Mouse (Mus musculus) forebrain, postnatal 0 days (tissue): ENCODE measurements at regions not wholly inside any gene's neighbourhood (a gene's known extent, or its start where the extent isn't known, plus 50 kb on each side); places are given as distances from the start of the nearest gene placed in this dataset.

Source experiments
- ATAC-seq: fragments of 200-750 bp; cut with Nextera tagmentation; 2 replicates; pipeline ENCODE4 v1.8.0; 2017; ENCODE audit warnings: mild to moderate bottlenecking, moderate library complexity
- DNase-seq: peaks from one replicate; pipeline ENCODE4 v3.0.0-alpha.2; 2015
- H3K27ac ChIP-seq: fragments of 300-500 bp; sonication (generic); 2 replicates; pipeline ENCODE4 v1.5.1; 2014; ENCODE audit warnings: low read depth, mild to moderate bottlenecking, antibody characterized with exemption, low read length, moderate library complexity, mixed read lengths
- H3K27me3 ChIP-seq: fragments of 300-500 bp; sonication (generic); 2 replicates; pipeline ENCODE4 v1.6.1; 2014; ENCODE audit warnings: mild to moderate bottlenecking, low read length, mixed read lengths; ENCODE audit not compliant: insufficient read depth
- H3K36me3 ChIP-seq: fragments of 300-500 bp; sonication (generic); 2 replicates; pipeline ENCODE4 v1.6.1; 2014; ENCODE audit warnings: mild to moderate bottlenecking, moderate library complexity; ENCODE audit not compliant: insufficient read depth
- H3K4me1 ChIP-seq: fragments of 300-500 bp; sonication (generic); 2 replicates; pipeline ENCODE4 v1.6.1; 2014; ENCODE audit warnings: antibody characterized with exemption; ENCODE audit not compliant: insufficient read depth
- H3K4me2 ChIP-seq: fragments of 300-500 bp; sonication (generic); 2 replicates; pipeline ENCODE4 v1.6.1; 2014; ENCODE audit warnings: low read depth, mild to moderate bottlenecking, moderate library complexity
- H3K4me3 ChIP-seq: fragments of 300-500 bp; sonication (generic); 2 replicates; pipeline ENCODE4 v1.5.1; 2014; ENCODE audit warnings: low read depth, low read length, mixed read lengths
- H3K9ac ChIP-seq: fragments of 300-500 bp; sonication (generic); 2 replicates; pipeline ENCODE4 v1.6.1; 2014; ENCODE audit warnings: mild to moderate bottlenecking
- H3K9me3 ChIP-seq: fragments of 300-500 bp; sonication (generic); 2 replicates; pipeline ENCODE4 v1.6.1; 2016; ENCODE audit warnings: low read length
- CTCF ChIP-seq: sonication (generic); IDR thresholded peaks from 2 replicates; pipeline ENCODE4 v1.5.1; 2016; ENCODE audit warnings: antibody characterized with exemption, control low read depth, low read depth
- WGBS: fragments of 180-500 bp; shearing (Covaris S2); extraction: QIAGEN DNeasy Blood & Tissue Kit; methylation state at CpG from one replicate; pipeline ENCODE4 v1.1.7; 2014; 5-methylcytosine and 5-hydroxymethylcytosine counted together

DNA sequence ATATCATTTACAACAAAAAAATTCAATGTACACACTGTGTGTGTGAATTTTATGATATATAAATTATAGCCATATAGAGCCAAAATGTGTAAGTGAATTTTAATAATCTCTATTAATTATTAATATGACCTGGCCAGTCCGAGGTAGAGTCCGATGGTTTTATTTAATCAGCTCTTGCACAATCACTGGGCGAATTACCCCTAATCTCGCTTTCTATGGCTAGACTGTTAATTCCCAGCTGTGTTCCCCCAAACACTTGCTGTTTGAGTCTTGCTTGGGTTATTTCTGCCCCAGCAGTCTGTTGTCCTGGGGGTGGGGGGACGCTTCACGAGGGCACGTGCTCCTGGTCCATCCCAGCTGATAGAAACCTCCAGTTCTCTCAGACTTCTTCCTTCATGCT is 287.5 kb downstream of the Klf5 start:
- no peaks in the 10 kb centered on the region for H3K4me1 ChIP-seq
- no peak overlapping the region for H3K9ac ChIP-seq
- no peak overlapping the region for H3K4me2 ChIP-seq
- no peaks in the 10 kb centered on the region for H3K36me3 ChIP-seq
- no peak for TF ChIP-seq CTCF
- DNase-seq = no peak
- H3K4me3 ChIP-seq = no peak overlapping the region
- no peak overlapping the region for H3K27ac ChIP-seq
- no peaks in the 10 kb centered on the region for H3K27me3 ChIP-seq
- WGBS = 90% methylated on average over 7 of the region's 7 CpGs
- H3K9me3 ChIP-seq = no peaks in the 10 kb centered on the region
- no peak for ATAC-seq

DNA sequence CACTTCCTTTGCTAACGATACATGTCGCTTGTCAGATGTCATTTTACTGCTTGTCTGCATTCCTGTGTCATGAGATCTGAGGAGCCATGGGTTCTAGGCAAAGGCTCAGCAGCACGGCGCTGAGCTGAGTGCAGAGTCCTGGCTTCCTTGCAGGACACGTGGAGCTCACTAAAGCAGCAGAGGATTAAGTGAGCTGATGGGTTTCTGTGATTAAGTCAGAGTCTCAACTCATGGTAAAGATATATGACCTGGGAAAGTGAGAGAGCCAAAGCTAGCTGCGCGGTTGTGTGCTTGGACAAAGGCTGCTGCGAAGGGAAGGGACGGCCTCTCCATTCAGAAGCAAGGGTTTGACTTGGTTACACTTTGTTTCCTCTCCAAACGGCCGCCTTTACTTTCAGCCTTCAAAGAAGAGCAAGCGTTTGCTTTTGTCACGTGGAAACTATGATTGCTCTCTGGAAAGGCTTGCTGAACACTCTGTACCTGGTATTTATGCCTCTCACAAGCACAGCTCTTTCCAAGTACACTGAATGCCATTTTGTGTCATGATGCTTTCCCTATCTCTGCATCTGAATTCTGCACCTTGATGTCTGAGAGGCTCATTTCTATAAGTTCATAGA is 292.5 kb downstream of the Klf5 start:
- TF ChIP-seq CTCF = no peak
- 53% methylated on average over 13 of the region's 13 CpGs for WGBS
- Histone ChIP-seq H3K4me2 (no peak overlapping the region), H3K4me1 (no peaks in the 10 kb centered on the region), H3K9me3 (no peaks in the 10 kb centered on the region), H3K4me3 (no peak overlapping the region), H3K36me3 (no peaks in the 10 kb centered on the region), H3K9ac (no peak overlapping the region), H3K27ac (no peak overlapping the region), H3K27me3 (no peaks in the 10 kb centered on the region)
- ATAC-seq (no peak), DNase-seq (no peak)

DNA sequence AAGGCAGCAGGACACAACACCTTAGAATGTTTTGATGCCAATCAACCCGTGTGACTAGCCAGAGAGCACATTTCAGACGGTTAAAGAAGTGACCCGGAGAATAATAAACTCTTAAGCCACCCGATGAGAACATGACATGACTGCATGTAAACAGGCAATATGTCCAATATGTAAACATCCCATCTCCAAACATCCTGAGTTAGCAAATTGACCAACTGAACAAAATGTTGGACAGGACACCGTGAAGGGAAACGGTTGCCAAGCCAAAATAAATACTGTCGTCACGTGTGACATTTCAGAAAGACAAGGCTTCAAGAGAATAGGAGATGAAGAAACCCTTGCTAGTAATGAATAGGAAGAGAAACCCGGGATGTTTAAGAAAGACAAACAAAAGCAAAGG is 294.4 kb downstream of the Klf5 start:
- no peak overlapping the region for H3K9ac ChIP-seq
- H3K27me3 ChIP-seq = no peaks in the 10 kb centered on the region
- WGBS = 78% methylated on average over 9 of the region's 9 CpGs
- no peaks in the 10 kb centered on the region for H3K4me1 ChIP-seq
- H3K36me3 ChIP-seq = no peaks in the 10 kb centered on the region
- H3K27ac ChIP-seq = no peak overlapping the region
- ATAC-seq (no peak), DNase-seq (no peak)
- no peak overlapping the region for H3K4me3 ChIP-seq
- no peak overlapping the region for H3K4me2 ChIP-seq
- TF ChIP-seq CTCF = no peak
- no peaks in the 10 kb centered on the region for H3K9me3 ChIP-seq

DNA sequence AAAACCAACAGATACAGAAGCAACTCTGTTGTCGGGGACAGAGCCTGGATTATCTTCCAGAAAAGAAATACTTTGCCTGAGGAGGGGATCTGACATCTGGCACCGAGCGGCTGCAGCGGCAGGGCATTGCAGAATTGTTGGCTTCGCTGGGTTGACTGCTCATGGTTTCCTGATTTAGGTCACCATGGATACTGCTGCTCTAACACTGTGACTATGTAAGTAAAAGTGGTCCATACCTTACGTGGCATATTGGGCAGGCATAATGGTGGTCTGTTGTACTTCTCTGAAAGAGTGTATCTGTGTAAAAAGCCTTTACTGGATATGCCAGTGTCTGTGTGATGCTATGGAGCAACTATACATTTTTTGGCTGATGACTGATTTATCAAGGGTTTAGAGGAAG is 295.4 kb downstream of the Klf5 start:
- Histone ChIP-seq H3K9me3 (no peaks in the 10 kb centered on the region), H3K27me3 (no peaks in the 10 kb centered on the region), H3K4me1 (no peaks in the 10 kb centered on the region), H3K4me2 (no peak overlapping the region), H3K9ac (no peak overlapping the region), H3K4me3 (no peak overlapping the region), H3K36me3 (no peaks in the 10 kb centered on the region), H3K27ac (no peak overlapping the region)
- DNase-seq = no peak
- WGBS = 67% methylated on average over 6 of the region's 6 CpGs
- peak; percentile 23; the same call in 1 of the 2 replicates for ATAC-seq
- TF ChIP-seq CTCF = no peak

DNA sequence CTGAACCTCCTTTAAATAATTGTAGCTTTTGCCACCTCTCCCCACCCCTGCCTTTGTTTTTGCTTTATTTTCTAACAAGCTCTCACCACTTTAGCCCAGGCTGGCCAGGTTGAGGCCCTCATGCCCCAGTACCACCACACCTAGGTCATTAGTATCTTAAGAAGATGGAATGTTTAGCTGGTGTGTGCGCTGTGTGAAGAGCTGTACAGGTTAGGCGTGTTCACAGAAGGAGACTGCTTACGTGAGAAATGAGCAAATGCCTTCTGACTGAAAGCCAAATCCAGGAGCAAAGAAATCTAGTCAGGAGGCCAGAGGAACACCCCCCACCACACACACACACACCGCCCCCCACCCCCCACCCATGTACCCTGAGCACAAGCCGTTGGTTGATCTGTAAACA is 303.4 kb downstream of the Klf5 start:
- ATAC-seq = no peak
- Histone ChIP-seq H3K27ac (no peak overlapping the region), H3K9me3 (no peaks in the 10 kb centered on the region), H3K27me3 (no peaks in the 10 kb centered on the region), H3K4me2 (no peak overlapping the region), H3K36me3 (no peaks in the 10 kb centered on the region), H3K4me1 (no peaks in the 10 kb centered on the region), H3K9ac (no peak overlapping the region), H3K4me3 (no peak overlapping the region)
- WGBS = 85% methylated on average over 5 of the region's 5 CpGs
- no peak for DNase-seq
- TF ChIP-seq CTCF = no peak

DNA sequence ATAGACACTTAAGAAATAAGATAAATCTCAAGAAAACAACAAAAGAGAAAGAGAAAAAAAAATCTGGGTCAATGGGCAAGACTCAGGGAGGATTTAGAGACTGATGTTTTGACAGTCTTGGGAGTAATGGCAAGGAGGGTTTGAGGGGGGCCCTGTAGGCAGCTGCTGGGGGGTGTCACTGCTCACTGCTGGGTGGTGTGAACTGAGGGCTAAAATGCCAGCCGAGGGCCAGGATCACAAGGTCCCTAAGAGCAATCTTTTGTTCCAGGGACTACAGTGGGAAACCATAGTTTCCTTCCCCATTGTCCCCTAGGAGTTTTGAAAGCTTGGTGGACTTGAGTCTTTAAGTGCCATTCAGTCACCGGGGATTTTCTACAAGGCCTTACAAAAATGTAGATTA is 304.8 kb downstream of the Klf5 start:
- no peak overlapping the region for H3K9ac ChIP-seq
- DNase-seq (no peak), ATAC-seq (no peak)

DNA sequence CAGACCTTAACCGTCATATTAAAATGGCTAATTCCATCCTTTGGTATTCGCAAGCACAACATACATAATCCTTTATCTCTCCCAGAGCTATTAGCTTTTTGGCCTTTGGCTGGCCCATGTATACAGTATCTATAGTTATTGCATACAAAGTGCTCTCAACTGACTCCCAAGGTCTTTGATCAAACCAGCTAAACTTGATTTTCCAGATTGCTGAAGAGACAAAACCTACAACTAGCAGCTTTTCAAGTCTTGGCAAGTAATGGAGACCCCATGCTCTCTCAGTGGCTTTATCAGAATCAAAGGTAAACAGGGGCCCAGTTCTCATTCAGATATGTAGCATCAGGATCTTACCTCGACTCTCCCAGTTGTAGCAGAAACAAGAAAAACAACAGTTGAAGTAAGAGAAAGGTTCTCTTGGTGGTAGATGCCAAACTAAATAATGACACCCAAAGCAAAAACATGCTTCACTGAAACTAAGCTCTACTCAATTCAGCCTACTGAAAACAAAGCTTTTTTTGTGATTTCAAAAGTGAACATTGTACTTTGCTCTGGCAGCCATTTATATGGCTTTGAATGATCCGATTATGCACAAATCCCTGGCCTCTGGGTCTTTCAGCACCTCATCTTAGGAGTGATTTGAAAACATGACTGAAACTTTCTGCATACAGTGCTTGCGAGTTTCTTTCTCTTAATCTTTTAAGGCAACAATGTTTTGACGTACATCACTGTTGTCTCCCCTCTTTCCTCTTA is 307.0 kb downstream of the Klf5 start:
- Histone ChIP-seq H3K27me3 (no peaks in the 10 kb centered on the region), H3K4me1 (no peaks in the 10 kb centered on the region), H3K36me3 (no peaks in the 10 kb centered on the region), H3K9me3 (no peaks in the 10 kb centered on the region), H3K4me3 (no peak overlapping the region), H3K9ac (no peak overlapping the region), H3K27ac (no peak overlapping the region), H3K4me2 (no peak overlapping the region)
- TF ChIP-seq CTCF = no peak
- DNase-seq (no peak), ATAC-seq (no peak)
- WGBS = 58% methylated on average over 6 of the region's 6 CpGs

More for the DNA sequence above, 304.8 kb downstream of the Klf5 start:
- Histone ChIP-seq H3K27ac (no peak overlapping the region), H3K9me3 (no peaks in the 10 kb centered on the region), H3K4me3 (no peak overlapping the region), H3K4me2 (no peak overlapping the region), H3K27me3 (no peaks in the 10 kb centered on the region), H3K36me3 (no peaks in the 10 kb centered on the region), H3K4me1 (no peaks in the 10 kb centered on the region)
- 21% methylated on average over 2 of the region's 2 CpGs for whole genome bisulfite sequencing
- TF ChIP-seq CTCF = no peak
